Mouse (Mus musculus): ENCODE results near the gene Cd320.

DNA sequence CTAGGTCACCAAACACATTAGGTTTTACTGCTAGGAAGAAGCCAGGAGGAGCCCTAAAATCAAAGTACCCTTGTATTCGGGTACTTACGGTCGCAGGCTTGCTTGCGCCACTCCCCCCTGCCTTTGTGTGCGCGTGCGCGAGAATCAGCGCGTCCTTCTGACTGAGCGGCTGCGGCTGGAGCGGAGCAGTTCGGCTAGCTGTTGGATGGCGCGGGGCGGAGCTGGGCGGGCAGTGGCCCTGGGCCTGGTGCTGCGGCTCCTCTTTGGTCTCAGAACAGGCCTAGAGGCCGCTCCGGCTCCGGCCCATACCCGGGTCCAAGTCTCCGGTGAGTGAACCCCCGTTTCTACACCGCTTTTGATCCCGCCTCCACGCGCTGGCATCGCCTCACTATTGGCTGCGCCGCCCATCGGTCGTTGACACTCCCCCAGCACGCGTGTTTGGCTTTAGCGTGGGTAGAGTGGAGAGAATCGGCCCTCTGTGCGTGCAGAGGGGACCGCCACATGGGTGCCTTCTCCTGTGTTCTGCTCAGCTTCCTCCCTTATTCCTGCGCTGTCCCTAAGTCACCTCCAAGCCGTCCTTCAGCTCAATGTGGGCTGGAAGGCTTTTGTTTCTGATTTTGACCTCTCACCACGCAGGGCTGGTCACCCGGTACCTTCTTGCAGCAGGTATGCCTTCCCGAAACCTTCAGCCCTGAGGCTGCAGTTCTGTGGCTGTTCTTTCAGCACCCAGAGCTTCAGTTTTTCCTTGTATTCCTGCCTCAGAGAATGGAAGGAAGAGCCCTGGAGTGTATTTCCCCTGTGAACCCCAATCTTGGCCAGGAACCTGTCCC, at the start of gene Cd320:
- TF ChIP-seq POLR2A (IDR thresholded peaks at IDR 0.05; ENCODE audit: borderline replicate concordance, insufficient read depth, low read length) = peak; percentile 80
- TF ChIP-seq CTCF (IDR thresholded peaks at IDR 0.05; ENCODE audit: borderline replicate concordance, insufficient read depth, low read depth, low read length) = no peak

Data from cerebellum, adult 2 months (tissue).